Comparison of ENCODE assay signal across 19 mouse cellular contexts in the genomic region with DNA sequence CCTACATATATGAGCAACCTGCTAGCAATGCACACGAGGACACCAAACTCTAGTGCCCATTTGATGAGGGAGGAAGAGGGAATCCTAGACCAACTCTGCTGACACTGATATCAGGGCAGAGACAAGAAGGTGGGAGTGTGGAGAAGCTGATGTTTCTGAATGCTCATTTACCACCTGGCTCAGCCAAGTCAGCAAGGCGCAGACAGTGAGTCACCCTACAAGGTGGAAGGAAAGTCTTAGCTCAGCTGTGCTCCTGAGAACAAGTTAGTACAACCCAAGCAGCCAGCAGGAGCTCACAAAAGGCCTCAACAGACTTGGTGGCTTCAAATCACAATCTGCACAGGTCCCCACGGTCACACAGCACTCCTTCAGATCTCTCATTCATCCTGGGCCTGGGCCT. TPM values are rescaled to one million over a fixed set of nuclear protein-coding genes. Genes with fewer than 3 reads are reported as not detected.
"Had no signal": no experiment of that assay in that cellular context is flagged by ENCODE, and none has a peak within 500 bp of the region (broad histone marks: within the 10 kb centered on the region; RNA-seq: fewer than 3 reads in every experiment).

No protein-coding gene starts in this region.

- H3K9me3 ChIP-seq: intestine, embryonic 15.5 days; limb, embryonic 10.5 days; liver, embryonic 12.5 days; lung, embryonic 15.5 days; neural tube, embryonic 12.5 days had no signal

- H3K27ac ChIP-seq: intestine, embryonic 15.5 days; limb, embryonic 10.5 days; liver, embryonic 12.5 days; lung, embryonic 15.5 days; macrophage; neural tube, embryonic 12.5 days had no signal

- H3K27me3 ChIP-seq: intestine, embryonic 15.5 days; liver, embryonic 12.5 days; lung, embryonic 15.5 days; neural tube, embryonic 12.5 days had no signal

- ATAC-seq: intestine, embryonic 15.5 days; liver, embryonic 12.5 days had no signal

- DNase-seq: kidney, adult 18-20 months; kidney, postnatal 14 days; lung, postnatal 14 days; midbrain, embryonic 14.5 days; retina, postnatal 1 day; right cerebral cortex, postnatal 25 days; thymus, postnatal 25 days had no signal

- H3K4me3 ChIP-seq: intestine, embryonic 15.5 days; limb, embryonic 10.5 days; liver, embryonic 12.5 days; lung, embryonic 15.5 days; neural tube, embryonic 12.5 days had no signal

- H3K4me2 ChIP-seq: intestine, embryonic 15.5 days; liver, embryonic 12.5 days; lung, embryonic 15.5 days; neural tube, embryonic 12.5 days had no signal

- H3K9ac ChIP-seq: intestine, embryonic 15.5 days; liver, embryonic 12.5 days; lung, embryonic 15.5 days; neural tube, embryonic 12.5 days had no signal

RNA-seq across cellular contexts. Expression of gene Lhx3, which starts 23.3 kb away (rescaled TPM):
- total RNA-seq: layer of hippocampus, postnatal 14 days; left cerebral cortex, postnatal 14 days; monocyte, adult 5-6 weeks; neutrophil, adult 5-6 weeks had no signal
- polyA plus RNA-seq: intestine, embryonic 15.5 days; kidney, embryonic 14.5 days; limb, embryonic 10.5 days; liver, embryonic 12.5 days; liver, embryonic 16.5 days; lung, embryonic 15.5 days; macrophage; midbrain, embryonic 14.5 days had no signal
